In the genomic region with DNA sequence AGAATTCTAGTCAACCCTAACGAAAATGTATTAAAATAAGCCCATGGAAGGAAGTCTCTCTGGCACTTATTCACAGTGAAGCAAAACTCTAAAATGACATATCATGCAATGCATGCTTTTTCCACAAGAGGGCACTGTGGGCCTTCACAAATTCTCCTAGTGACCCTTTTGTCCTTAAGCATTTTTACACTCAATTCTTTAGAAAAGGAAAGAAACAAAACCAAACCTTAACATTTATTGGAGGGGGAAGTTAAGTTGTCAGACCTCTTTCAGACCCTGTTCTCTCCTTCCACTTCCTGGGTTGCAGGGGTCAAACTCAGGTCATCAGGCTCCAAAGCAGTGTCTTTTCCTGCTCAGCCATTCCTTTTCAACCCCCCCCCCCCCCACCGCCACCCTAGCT, we compare ENCODE assay signal across 8 mouse cellular contexts. TPM values are rescaled to one million over a fixed set of nuclear protein-coding genes. Genes with fewer than 3 reads are reported as not detected.
DNase-seq lines count a peak whose midpoint lies in the region; ATAC-seq and TF ChIP-seq lines count a peak whose summit lies in the region.
"Not testable (repeated sequence)": the region's sequence is repeated elsewhere in the genome, so short reads cannot be mapped to it uniquely, and the experiment has no call there.

No protein-coding gene starts in this region.

- not testable (repeated sequence) for H3K4me1 ChIP-seq in MEL (ENCODE audit: control insufficient read depth in 1 of 2, insufficient read depth in 2 of 2, low read length in 2 of 2); lung, embryonic 16.5 days (replicated peaks; ENCODE audit: control insufficient read depth, insufficient read depth, low read length); neural tube, embryonic 15.5 days

- not testable (repeated sequence) for TF ChIP-seq POLR2A in MEL (IDR thresholded peaks at IDR 0.05; ENCODE audit: control insufficient read depth in 1 of 2, insufficient read depth in 1 of 2, low read depth in 1 of 2, low read length in 2 of 2, poor library complexity in 1 of 2)

- not testable (repeated sequence) for H3K9ac ChIP-seq in MEL (ENCODE audit: control insufficient read depth, low read depth, low read length, poor library complexity, severe bottlenecking); lung, embryonic 16.5 days (ENCODE audit: low read length); neural tube, embryonic 15.5 days (replicated peaks)

- H3K79me2 ChIP-seq in MEL (ENCODE audit: control insufficient read depth, insufficient read depth, low read length, poor library complexity): not testable (repeated sequence)

- not testable (repeated sequence) for H3K4me3 ChIP-seq in MEL (ENCODE audit: control insufficient read depth in 1 of 2, insufficient read depth in 1 of 2, low read depth in 2 of 2, low read length in 2 of 2); lung, embryonic 16.5 days (ENCODE audit: low read length); neural tube, embryonic 15.5 days (replicated peaks)

- H3K4me2 ChIP-seq in lung, embryonic 16.5 days (ENCODE audit: low read depth, low read length); neural tube, embryonic 15.5 days: not testable (repeated sequence)

- WGBS in lung, embryonic 16.5 days: 0% methylated on average over 1 of the region's 2 CpGs
- 8% methylated on average over 1 of the region's 2 CpGs for WGBS in neural tube, embryonic 15.5 days

- not testable (repeated sequence) for H3K27ac ChIP-seq in MEL (ENCODE audit: control insufficient read depth, low read depth, low read length); lung, embryonic 16.5 days (ENCODE audit: low read length); neural tube, embryonic 15.5 days (replicated peaks)

- peak; percentile 14 to 48 (median 17); a peak in 3 of 6 replicates for TF ChIP-seq CTCF in MEL (IDR thresholded peaks at IDR 0.05 in 2 of 3, conservative IDR thresholded peaks at IDR 0.05 in 1 of 3; ENCODE audit: control insufficient read depth in 1 of 3, insufficient read depth in 1 of 3, low read depth in 2 of 3, low read length in 3 of 3, poor library complexity in 1 of 3, severe bottlenecking in 1 of 3)

- peak; percentile 66; the same call in 1 of the 2 replicates for ATAC-seq in lung, embryonic 16.5 days (ENCODE audit: low read depth)
- peak; percentile 47 for ATAC-seq in neural tube, embryonic 15.5 days (ENCODE audit: low FRiP score)

- H3K36me3 ChIP-seq in MEL (ENCODE audit: control insufficient read depth in 1 of 2, insufficient read depth in 2 of 2, low read length in 2 of 2); lung, embryonic 16.5 days (ENCODE audit: control insufficient read depth, insufficient read depth, low read length); neural tube, embryonic 15.5 days: not testable (repeated sequence)

- not testable (repeated sequence) for H3K9me3 ChIP-seq in MEL (replicated peaks; ENCODE audit: insufficient read depth, low read length); lung, embryonic 16.5 days (ENCODE audit: control insufficient read depth, low read length); neural tube, embryonic 15.5 days (replicated peaks)

- not testable (repeated sequence) for H3K27me3 ChIP-seq in MEL (ENCODE audit: control insufficient read depth in 1 of 2, insufficient read depth in 2 of 2, low read length in 2 of 2); lung, embryonic 16.5 days (ENCODE audit: control insufficient read depth, insufficient read depth, low read depth, low read length); neural tube, embryonic 15.5 days (replicated peaks)

- DNase-seq in MEL (ENCODE audit: low read depth, low spot score): peak; percentile 47
- peak; percentile 48 for DNase-seq in cerebellum, adult 8-10 months
- DNase-seq in forelimb bud, embryonic 11.5 days (ENCODE audit: low read depth, low spot score): peak; percentile 13
- peak; percentile 63 for DNase-seq in induced T-regulatory cell, adult 2 months (ENCODE audit: low read depth)
- peak; percentile 14 to 42 for DNase-seq in layer of hippocampus, adult 8-10 months (ENCODE audit: low spot score in 2 of 2)
- DNase-seq in thymus, postnatal 25 days: peak; percentile 37

- not testable (repeated sequence) for TF ChIP-seq EP300 in MEL (IDR thresholded peaks at IDR 0.05; ENCODE audit: low read depth in 1 of 2, low read length in 2 of 2)

- TF ChIP-seq RAD21 in MEL (IDR thresholded peaks at IDR 0.05; ENCODE audit: low read depth, low read length): peak; percentile 52

TF ChIP-seq in MEL, 35 proteins besides CTCF, POLR2A, EP300 and RAD21:
- TF ChIP-seq ZC3H11A (IDR thresholded peaks at IDR 0.05; ENCODE audit: low read depth, low read length) (peak; percentile 66), SMC3 (IDR thresholded peaks at IDR 0.05; ENCODE audit: low read depth, low read length) (peak; percentile 61)

RNA-seq across cellular contexts. Expression of a gene that starts 40.7 kb away (rescaled TPM):
- total RNA-seq in MEL (2012; rRNA removed): 16.4 and 16.9 TPM in 2 replicates
- 10 to 100 TPM in 1 of 2 experiments, not detected in 1; 22.3 TPM for polyA plus RNA-seq in MEL (2012; ENCODE audit: insufficient read depth in 1 of 2, insufficient read length in 2 of 2, low read depth in 1 of 2, low replicate concordance in 2 of 2, missing spikeins in 1 of 2)
- 10 to 100 TPM; 15.2 to 18.2 (median 17.6) TPM for total RNA-seq in layer of hippocampus, adult 8-10 months (2022)
- 22.1 and 23.3 TPM in 2 replicates for polyA plus RNA-seq in lung, embryonic 16.5 days (2015; fragmentation: Nextera tagmentation; extraction: Ambion mirVana)
- polyA plus RNA-seq in neural tube, embryonic 15.5 days (2015; fragmentation: Nextera tagmentation; extraction: Ambion mirVana): 22.0 and 23.6 TPM in 2 replicates

Comparison
In these comparisons a context has a peak if more than half of its experiments do, and no peak if none do; other contexts are left out.
1. DNase-seq: peak in every context shown above with its lines; median percentile 63 in induced T-regulatory cell, adult 2 months; 48 in cerebellum, adult 8-10 months; 47 in MEL; 37 in thymus, postnatal 25 days; 28 in layer of hippocampus, adult 8-10 months; 13 in forelimb bud, embryonic 11.5 days.